Mouse (Mus musculus): ENCODE data around the gene Erich4. TPM values are rescaled to one million over a fixed set of nuclear protein-coding genes. Genes with fewer than 3 reads are reported as not detected.

Erich4 gene
- total RNA-seq, 1 experiment: not detected

- in situ Hi-C loops (cut with MboI; ENCODE audit: low sequenced_read_pairs in 2 of 2, unreplicated experiment in 2 of 2): loop anchor here (5.0 to 25.0 kb wide), 4 partner anchors 112 to 177 kb away; partner anchors contain the start of gene Ceacam1 (in 1 of the 2)
- Histone ChIP-seq H3K9ac (ENCODE audit: insufficient read depth, low read depth, low read length, poor library complexity, severe bottlenecking) (no peak overlapping the region), H3K9me3 (ENCODE audit: control insufficient read depth, insufficient read depth, low read depth, low read length) (no peaks in the 10 kb centered on the region), H3K4me1 (ENCODE audit: control insufficient read depth in 2 of 2, insufficient read depth in 2 of 2, low read length in 2 of 2, poor library complexity in 1 of 2) (0 out of 4 replicates have a peak, but pooled peaks cover 2 to 4% of the 10 kb centered on the region in 2 experiments), H3K27ac (ENCODE audit: insufficient read depth, low read depth, low read length, poor library complexity, severe bottlenecking) (no peak overlapping the region), H3K4me3 (ENCODE audit: insufficient read depth in 1 of 2, low read depth in 1 of 2, low read length in 2 of 2, poor library complexity in 1 of 2, severe bottlenecking in 1 of 2) (no peak overlapping the region), H3K36me3 (ENCODE audit: control insufficient read depth, insufficient read depth, low read length, poor library complexity, severe bottlenecking) (no peaks in the 10 kb centered on the region)
- DNase-seq (ENCODE audit: low read depth, low spot score): peak; percentile 89
- TF ChIP-seq ZC3H11A (IDR thresholded peaks at IDR 0.05; ENCODE audit: borderline replicate concordance, low read depth, low read length): peak; percentile 99
- TF ChIP-seq ZNF384 (IDR thresholded peaks at IDR 0.05; ENCODE audit: low read depth, low read length): no peak
- no peak for TF ChIP-seq CHD2 (IDR thresholded peaks at IDR 0.05; ENCODE audit: low read depth, low read length)
- no peak for TF ChIP-seq MAFK (IDR thresholded peaks at IDR 0.05; ENCODE audit: insufficient read depth, low read depth, low read length)
Measured at GRCm38 (mm10) chr7:25599663-25600062, 16.0 kb downstream of the Erich4 start.

- no peak for TF ChIP-seq CHD2 (IDR thresholded peaks at IDR 0.05; ENCODE audit: low read depth, low read length)
- TF ChIP-seq MAFK (IDR thresholded peaks at IDR 0.05; ENCODE audit: insufficient read depth, low read depth, low read length): no peak
- no peak for TF ChIP-seq ZNF384 (IDR thresholded peaks at IDR 0.05; ENCODE audit: low read depth, low read length)
- no peak for TF ChIP-seq ZC3H11A (IDR thresholded peaks at IDR 0.05; ENCODE audit: borderline replicate concordance, low read depth, low read length)
- TF ChIP-seq HCFC1 (IDR thresholded peaks at IDR 0.05; ENCODE audit: borderline replicate concordance, insufficient read depth, low read length): no peak
- in situ Hi-C loops (cut with MboI; ENCODE audit: low sequenced_read_pairs in 2 of 2, unreplicated experiment in 2 of 2): loop anchor here in 1 of 2 experiments (10.0 to 25.0 kb wide), 2 partner anchors 107 to 169 kb away; partner anchors contain the start of gene Ceacam1
- H3K4me3 ChIP-seq (ENCODE audit: insufficient read depth in 1 of 2, low read depth in 1 of 2, low read length in 2 of 2, poor library complexity in 1 of 2, severe bottlenecking in 1 of 2): no peak overlapping the region
- no peaks in the 10 kb centered on the region for H3K9me3 ChIP-seq (ENCODE audit: control insufficient read depth, insufficient read depth, low read depth, low read length)
- DNase-seq (ENCODE audit: low read depth, low spot score): no peak
- H3K9ac ChIP-seq (ENCODE audit: insufficient read depth, low read depth, low read length, poor library complexity, severe bottlenecking): no peak overlapping the region
- H3K4me1 ChIP-seq (ENCODE audit: control insufficient read depth in 2 of 2, insufficient read depth in 2 of 2, low read length in 2 of 2, poor library complexity in 1 of 2): no peaks in the 10 kb centered on the region
- no peak overlapping the region for H3K27ac ChIP-seq (ENCODE audit: insufficient read depth, low read depth, low read length, poor library complexity, severe bottlenecking)
- no peaks in the 10 kb centered on the region for H3K36me3 ChIP-seq (ENCODE audit: control insufficient read depth, insufficient read depth, low read length, poor library complexity, severe bottlenecking)
Measured at GRCm38 (mm10) chr7:25593859-25594258, 21.8 kb downstream of the Erich4 start.

GRCm38 (mm10) chr7:25591226-25591625 lies 24.5 kb downstream of the Erich4 start:
- H3K36me3 ChIP-seq (ENCODE audit: control insufficient read depth, insufficient read depth, low read length, poor library complexity, severe bottlenecking): no peaks in the 10 kb centered on the region
- no peak overlapping the region for H3K9ac ChIP-seq (ENCODE audit: insufficient read depth, low read depth, low read length, poor library complexity, severe bottlenecking)
- in situ Hi-C loops (cut with MboI; ENCODE audit: low sequenced_read_pairs in 2 of 2, unreplicated experiment in 2 of 2): loop anchor here in 1 of 2 experiments (10.0 to 25.0 kb wide), 2 partner anchors 104 to 166 kb away; partner anchors contain the start of gene Ceacam1
- TF ChIP-seq ZC3H11A (IDR thresholded peaks at IDR 0.05; ENCODE audit: borderline replicate concordance, low read depth, low read length) (no peak), ZNF384 (IDR thresholded peaks at IDR 0.05; ENCODE audit: low read depth, low read length) (no peak), CHD2 (IDR thresholded peaks at IDR 0.05; ENCODE audit: low read depth, low read length) (no peak), MAFK (IDR thresholded peaks at IDR 0.05; ENCODE audit: insufficient read depth, low read depth, low read length) (no peak), HCFC1 (IDR thresholded peaks at IDR 0.05; ENCODE audit: borderline replicate concordance, insufficient read depth, low read length) (no peak)
- no peaks in the 10 kb centered on the region for H3K9me3 ChIP-seq (ENCODE audit: control insufficient read depth, insufficient read depth, low read depth, low read length)
- DNase-seq (ENCODE audit: low read depth, low spot score): no peak
- no peaks in the 10 kb centered on the region for H3K4me1 ChIP-seq (ENCODE audit: control insufficient read depth in 2 of 2, insufficient read depth in 2 of 2, low read length in 2 of 2, poor library complexity in 1 of 2)
- no peak overlapping the region for H3K27ac ChIP-seq (ENCODE audit: insufficient read depth, low read depth, low read length, poor library complexity, severe bottlenecking)
- no peak overlapping the region for H3K4me3 ChIP-seq (ENCODE audit: insufficient read depth in 1 of 2, low read depth in 1 of 2, low read length in 2 of 2, poor library complexity in 1 of 2, severe bottlenecking in 1 of 2)

GRCm38 (mm10) chr7:25585351-25586204 lies 30.1 kb downstream of the Erich4 start:
- H3K9ac ChIP-seq (ENCODE audit: insufficient read depth, low read depth, low read length, poor library complexity, severe bottlenecking): no peak overlapping the region
- no peaks in the 10 kb centered on the region for H3K9me3 ChIP-seq (ENCODE audit: control insufficient read depth, insufficient read depth, low read depth, low read length)
- no peaks in the 10 kb centered on the region for H3K4me1 ChIP-seq (ENCODE audit: control insufficient read depth in 2 of 2, insufficient read depth in 2 of 2, low read length in 2 of 2, poor library complexity in 1 of 2)
- no peak overlapping the region for H3K4me3 ChIP-seq (ENCODE audit: insufficient read depth in 1 of 2, low read depth in 1 of 2, low read length in 2 of 2, poor library complexity in 1 of 2, severe bottlenecking in 1 of 2)
- TF ChIP-seq MAFK (IDR thresholded peaks at IDR 0.05; ENCODE audit: insufficient read depth, low read depth, low read length) (no peak), CHD2 (IDR thresholded peaks at IDR 0.05; ENCODE audit: low read depth, low read length) (no peak), ZC3H11A (IDR thresholded peaks at IDR 0.05; ENCODE audit: borderline replicate concordance, low read depth, low read length) (no peak), HCFC1 (IDR thresholded peaks at IDR 0.05; ENCODE audit: borderline replicate concordance, insufficient read depth, low read length) (no peak), ZNF384 (IDR thresholded peaks at IDR 0.05; ENCODE audit: low read depth, low read length) (no peak)
- no peak for DNase-seq (ENCODE audit: low read depth, low spot score)
- no peaks in the 10 kb centered on the region for H3K36me3 ChIP-seq (ENCODE audit: control insufficient read depth, insufficient read depth, low read length, poor library complexity, severe bottlenecking)
- no peak overlapping the region for H3K27ac ChIP-seq (ENCODE audit: insufficient read depth, low read depth, low read length, poor library complexity, severe bottlenecking)
- in situ Hi-C loops (cut with MboI; ENCODE audit: low sequenced_read_pairs in 2 of 2, unreplicated experiment in 2 of 2): loop anchor here in 1 of 2 experiments (25.0 kb wide), 1 partner anchor 98 kb away; the partner anchor contains the start of gene Ceacam1

Data from ES-E14 (cell line).